Mouse (Mus musculus) c-Kit-positive CD71-negative TER-119-negative erythroid progenitor cells, embryonic 14.5 days (primary cell): ENCODE measurements at regions not wholly inside any gene's neighbourhood (a gene's known extent, or its start where the extent isn't known, plus 50 kb on each side); places are given as distances from the start of the nearest gene placed in this dataset.
"Not testable (repeated sequence)": the region's sequence is repeated elsewhere in the genome, so short reads cannot be mapped to it uniquely, and the experiment has no call there.

Experiments used
- DNase-seq: peaks from one replicate; pipeline ENCODE4 v3.0.0-alpha.2; 2013; ENCODE audit warnings: low read depth

- DNase-seq: no peak
These were observed 52.1 kb downstream of the Sst start for GRCm38 (mm10) chr16:23838696-23839095.

- DNase-seq: peak; percentile 14
These were observed 52.6 kb downstream of the Sst start for GRCm38 (mm10) chr16:23838114-23838513.

- no peak for DNase-seq
These were observed 55.8 kb downstream of the Sst start for GRCm38 (mm10) chr16:23834991-23835390.

- DNase-seq: no peak
These were observed 57.2 kb downstream of the Sst start for GRCm38 (mm10) chr16:23833603-23834002.

- DNase-seq: no peak
These were observed 57.7 kb downstream of the Sst start for GRCm38 (mm10) chr16:23833042-23833423.

GRCm38 (mm10) chr16:23832393-23833041 is 58.2 kb downstream of the Sst start:
- no peak for DNase-seq

GRCm38 (mm10) chr16:23825662-23826061 is 65.1 kb downstream of the Sst start:
- no peak for DNase-seq

- no peak for DNase-seq
These were observed 105.5 kb downstream of the Sst start for GRCm38 (mm10) chr16:23785216-23785615.

GRCm38 (mm10) chr16:23784021-23784897 is 106.5 kb downstream of the Sst start:
- no peak for DNase-seq

- no peak for DNase-seq
These were observed 110.1 kb downstream of the Sst start for GRCm38 (mm10) chr16:23780440-23781231.

- DNase-seq: no peak
These were observed 112.9 kb downstream of the Sst start for GRCm38 (mm10) chr16:23777894-23778293.

- DNase-seq: no peak
These were observed 113.7 kb downstream of the Sst start for GRCm38 (mm10) chr16:23777041-23777440.

- no peak for DNase-seq
These were observed 114.3 kb downstream of the Sst start for GRCm38 (mm10) chr16:23776501-23776900.

- DNase-seq: no peak
These were observed 132.5 kb downstream of the Sst start for GRCm38 (mm10) chr16:23758136-23758812.

- no peak for DNase-seq
These were observed 153.7 kb downstream of the Sst start for GRCm38 (mm10) chr16:23737026-23737425.

GRCm38 (mm10) chr16:23735722-23736121 is 155.0 kb downstream of the Sst start:
- no peak for DNase-seq

- no peak for DNase-seq
These were observed 164.2 kb downstream of the Sst start for GRCm38 (mm10) chr16:23726562-23726961.

GRCm38 (mm10) chr16:23721745-23722144 is 169.0 kb downstream of the Sst start:
- DNase-seq: no peak

GRCm38 (mm10) chr16:23701156-23701555 is 180.5 kb upstream of the Masp1 start:
- no peak for DNase-seq

GRCm38 (mm10) chr16:23694226-23694625 is 173.6 kb upstream of the Masp1 start:
- not testable (repeated sequence) for DNase-seq

GRCm38 (mm10) chr16:23690061-23690460 is 169.4 kb upstream of the Masp1 start:
- DNase-seq: no peak

- no peak for DNase-seq
These were observed 166.2 kb upstream of the Masp1 start for GRCm38 (mm10) chr16:23686783-23687182.
